Mouse (Mus musculus) heart, postnatal 36 days (tissue): ENCODE results near the gene Galntl6. TPM values are rescaled to one million over a fixed set of nuclear protein-coding genes. Genes with fewer than 3 reads are reported as not detected.

Experiments
- DNase-seq, 2 experiments: peaks; one replicate each; pipeline ENCODE4 v3.0.0; 2021 to 2022
- intact Hi-C: fragments of 180-260 bp; cut with DNase I; formaldehyde crosslinking; loops from one replicate; pipeline ENCODE4 v1.15.1; 2025
- total RNA-seq, 2 experiments: library from RNA; stranded (reverse); gene quantifications; 2 replicates each; pipeline ENCODE4 v1.2.3; 2021

The Galntl6 gene
- not detected for total RNA-seq

DNA sequence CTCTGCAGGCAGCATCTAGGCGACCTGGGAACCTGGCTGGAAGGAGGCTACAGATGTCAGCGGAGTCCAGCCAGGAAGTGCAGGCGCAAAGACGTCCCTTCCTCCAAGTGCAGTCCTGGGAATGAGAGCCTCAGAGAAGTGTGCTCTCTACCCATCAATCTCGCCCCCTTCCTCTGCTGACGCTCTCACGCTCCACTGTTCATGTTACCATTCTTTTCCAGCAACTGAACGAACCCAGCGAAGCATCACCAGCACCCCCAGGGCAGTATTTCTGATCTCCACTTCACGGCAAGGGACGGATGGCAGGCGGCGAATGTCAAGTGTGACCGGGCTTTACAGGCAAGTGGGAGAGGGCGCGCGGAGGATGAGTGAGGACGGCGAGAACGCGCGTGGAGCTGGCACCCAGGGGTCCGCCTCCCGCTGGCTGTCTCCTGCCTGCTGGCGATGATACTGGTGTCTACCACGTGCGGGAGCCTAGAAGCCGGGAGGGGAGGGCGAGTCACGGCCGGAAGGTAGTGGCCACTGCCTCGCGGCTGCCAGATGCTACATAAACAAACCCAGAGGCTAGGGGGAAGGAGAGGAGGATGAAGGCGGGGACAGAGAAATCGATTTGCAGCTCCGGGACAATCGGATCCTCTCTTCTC lies at the start of gene Galntl6:
Gene Galntl6 (minus strand): TSS at position 445 of the 644 bp plus-strand sequence.
- intact Hi-C loops: no loop called here
- no peak for DNase-seq

DNA sequence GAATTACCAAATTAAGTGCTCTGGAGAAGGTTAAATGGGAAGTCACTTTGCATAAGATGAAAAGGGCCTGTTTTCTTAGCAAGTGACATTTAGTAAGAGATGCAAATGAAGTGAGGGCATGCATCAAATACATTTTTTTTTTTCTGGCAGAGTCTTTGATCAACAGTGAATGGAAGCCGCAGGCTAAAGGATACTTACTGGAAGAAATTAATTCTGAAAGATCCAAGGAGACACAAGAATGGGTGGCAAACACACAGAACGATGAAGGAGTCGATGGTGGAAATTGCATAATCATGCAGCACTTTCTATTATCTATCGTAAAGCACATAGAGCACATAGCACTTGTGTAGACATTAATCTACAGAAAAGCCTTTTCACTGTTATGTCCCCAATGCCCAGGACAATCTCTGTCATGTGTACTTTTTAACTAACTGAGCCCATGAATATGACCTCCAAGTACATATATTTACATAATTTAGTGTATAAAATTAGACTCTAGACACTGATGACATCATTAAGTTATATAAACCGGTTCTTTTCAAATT lies 44.8 kb upstream of the Galntl6 start:
- intact Hi-C loops: no loop called here
- DNase-seq: no peak

DNA sequence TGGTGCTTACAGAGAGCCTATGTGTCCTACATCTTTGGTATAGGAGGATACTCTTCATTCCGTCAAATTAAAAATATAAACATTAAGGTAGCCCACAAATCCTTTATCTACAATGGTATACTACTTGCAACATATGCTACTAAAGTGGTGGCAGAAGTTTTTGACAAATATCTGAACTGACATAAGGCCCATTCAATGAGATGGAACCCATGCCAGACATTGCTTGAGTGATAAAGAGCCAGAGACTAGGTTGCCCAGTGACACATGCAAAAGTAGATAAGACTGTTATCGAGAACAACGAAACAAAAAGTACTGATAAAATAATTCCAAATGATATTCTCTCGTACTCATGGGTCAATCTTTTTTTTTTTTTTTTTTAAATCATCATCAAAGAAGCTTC lies 31.3 kb upstream of the Galntl6 start:
- intact Hi-C loops: no loop called here
- DNase-seq: no peak

DNA sequence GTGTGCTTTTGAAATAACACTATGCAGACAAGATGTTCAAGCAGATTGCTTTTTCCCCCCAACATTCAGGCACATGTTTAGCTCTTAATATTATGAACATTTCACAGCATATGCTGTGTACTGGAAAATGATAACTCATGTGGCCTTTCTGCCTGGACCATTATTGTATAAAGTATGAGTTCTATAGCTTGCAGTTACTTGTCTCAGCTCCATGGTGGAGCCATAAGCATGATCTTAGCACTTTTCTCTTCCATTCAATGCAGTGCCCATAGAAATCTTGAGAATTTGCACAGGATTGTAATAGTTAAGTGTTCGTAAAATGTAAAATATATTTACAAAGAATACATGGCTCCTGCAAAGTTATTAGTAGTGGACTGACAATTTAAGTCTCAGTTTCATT lies 18.6 kb upstream of the Galntl6 start:
- intact Hi-C loops: no loop called here
- no peak for DNase-seq

DNA sequence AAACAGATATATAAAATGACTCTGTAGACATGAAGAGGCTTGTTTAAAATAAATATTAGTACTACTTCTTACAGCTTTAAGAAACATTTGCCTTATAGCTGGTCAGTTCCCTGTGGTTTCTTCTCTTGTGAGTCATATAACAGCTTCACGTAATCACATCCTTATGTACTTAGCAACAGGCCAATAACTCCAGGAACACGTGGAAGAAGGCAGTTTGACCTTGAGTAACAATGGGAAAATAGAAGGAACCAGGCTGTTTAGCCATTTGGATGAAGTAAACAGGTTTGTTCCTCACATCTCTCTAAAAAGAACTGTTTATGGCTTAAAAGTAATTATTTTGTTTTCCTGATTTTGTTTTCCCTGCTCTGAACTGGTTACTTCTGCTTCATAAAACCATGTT lies 2.7 kb upstream of the Galntl6 start:
- intact Hi-C loops: no loop called here
- no peak for DNase-seq

DNA sequence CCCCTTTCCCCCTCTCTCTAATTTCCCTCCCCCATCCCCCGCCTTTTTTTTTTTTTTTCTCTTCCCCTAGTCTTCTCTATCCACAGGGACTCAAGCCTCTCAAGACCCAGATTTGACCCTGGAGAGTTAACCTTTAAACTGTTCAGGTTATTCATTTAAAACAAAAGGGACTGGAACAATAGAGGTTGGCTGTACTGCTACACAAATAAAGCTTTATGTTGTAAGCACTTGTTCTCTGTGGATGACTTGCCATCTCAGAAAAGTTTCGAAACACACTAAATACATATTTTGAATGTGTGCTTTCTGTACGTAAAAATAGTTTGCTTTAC lies 1.2 kb upstream of the Galntl6 start:
- DNase-seq: no peak
- intact Hi-C loops: no loop called here

DNA sequence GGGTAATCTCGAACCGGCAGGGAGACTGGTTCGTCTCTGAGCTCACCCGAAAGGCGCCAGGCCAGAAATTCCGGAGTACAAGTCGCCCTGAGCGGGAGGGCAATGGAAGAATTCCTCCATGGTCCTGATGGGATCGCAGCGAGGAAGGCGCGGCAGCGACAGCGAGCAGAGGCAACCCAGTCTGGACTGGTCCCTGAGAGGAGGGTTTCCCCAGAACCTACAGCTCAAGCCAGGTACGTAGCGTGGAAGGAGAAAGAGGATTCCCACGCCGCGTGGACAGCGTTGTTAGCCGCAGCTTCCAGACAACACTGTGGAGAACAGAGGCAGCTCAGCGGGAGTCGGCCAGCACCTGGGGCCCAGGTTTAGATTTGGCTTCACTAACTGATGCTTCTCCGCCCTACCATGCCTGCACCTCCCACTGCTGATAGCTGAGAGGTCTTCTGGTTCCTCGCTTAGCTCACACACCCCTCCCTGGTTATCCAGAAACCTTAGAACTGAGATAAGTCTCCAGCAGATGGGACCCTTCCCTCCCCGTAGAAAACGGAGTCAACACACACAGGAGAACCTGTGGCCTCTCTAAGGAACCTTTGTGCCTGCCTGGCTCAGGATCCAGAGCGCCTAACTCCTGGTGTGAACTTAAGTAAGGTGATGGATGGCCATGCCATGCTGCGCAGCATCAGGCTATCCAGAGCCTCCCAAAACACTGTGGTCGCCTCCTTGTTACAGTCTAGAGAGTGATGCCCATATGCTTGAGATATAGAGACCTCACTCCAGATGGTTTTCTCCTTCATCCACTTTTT lies 600 bp upstream of the Galntl6 start:
- DNase-seq: no peak
- intact Hi-C loops: no loop called here

DNA sequence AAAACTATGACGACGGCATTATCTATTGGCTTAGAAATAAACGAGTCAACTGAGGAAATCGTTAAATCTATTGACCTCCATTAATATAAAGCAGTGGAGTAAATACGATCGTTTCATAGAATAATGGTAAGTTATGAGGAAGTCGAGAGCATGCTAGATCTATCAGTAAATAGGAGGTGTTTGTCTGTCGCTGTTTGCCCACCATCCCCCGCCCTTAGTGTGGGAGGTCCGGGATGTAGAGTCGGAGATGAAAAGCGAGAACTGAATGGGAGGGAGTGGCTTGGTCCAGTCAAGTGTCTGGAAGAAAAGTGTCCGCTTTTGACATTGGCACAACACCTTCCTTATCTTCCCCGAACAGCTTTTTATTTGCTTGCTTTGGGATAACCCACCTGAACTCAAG lies 763 bp downstream of the Galntl6 start, which contains the start of gene BC030500:
Gene BC030500 (plus strand): TSS at position 79 of the 400 bp plus-strand sequence.
- no peak for DNase-seq
- intact Hi-C loops: no loop called here

DNA sequence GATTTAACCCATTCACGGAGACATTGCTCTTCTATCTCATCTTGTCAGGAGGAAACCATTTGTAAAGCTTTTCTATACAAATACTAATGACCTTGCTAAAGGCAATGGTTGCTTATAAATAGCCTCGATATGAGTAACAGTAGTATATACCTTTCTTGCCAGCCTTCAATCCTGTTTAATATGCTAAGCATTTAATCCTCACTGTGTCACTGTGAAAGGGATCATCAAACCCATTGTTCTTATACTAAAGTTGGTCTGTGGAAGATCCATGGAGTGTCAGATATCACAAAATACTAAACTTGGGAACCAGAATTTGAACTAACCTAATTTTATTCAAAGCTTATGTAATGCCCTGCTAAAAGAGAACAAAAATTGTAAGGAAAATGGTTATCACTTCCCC lies 8.0 kb downstream of the Galntl6 start:
- intact Hi-C loops: no loop called here
- DNase-seq: no peak

DNA sequence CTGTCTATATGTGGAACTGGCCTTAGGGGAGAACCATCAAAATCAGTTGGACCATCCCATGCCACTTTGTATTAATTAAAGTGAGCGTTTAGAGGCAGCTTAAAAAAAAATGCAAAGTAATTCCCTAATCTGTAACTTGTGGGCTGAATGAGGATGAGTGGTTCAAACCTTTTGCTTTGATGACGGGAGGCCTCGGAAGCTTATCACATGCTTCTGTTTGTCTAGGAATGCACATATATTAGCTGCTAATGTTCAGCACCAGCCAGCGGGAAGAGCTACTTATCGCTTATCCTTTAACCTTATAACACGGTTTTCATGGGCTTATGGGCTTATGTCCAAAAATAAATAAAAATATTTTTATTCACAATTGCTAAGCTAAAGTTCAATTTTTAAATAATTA lies 16.5 kb downstream of the Galntl6 start:
- DNase-seq: no peak
- intact Hi-C loops: no loop called here

DNA sequence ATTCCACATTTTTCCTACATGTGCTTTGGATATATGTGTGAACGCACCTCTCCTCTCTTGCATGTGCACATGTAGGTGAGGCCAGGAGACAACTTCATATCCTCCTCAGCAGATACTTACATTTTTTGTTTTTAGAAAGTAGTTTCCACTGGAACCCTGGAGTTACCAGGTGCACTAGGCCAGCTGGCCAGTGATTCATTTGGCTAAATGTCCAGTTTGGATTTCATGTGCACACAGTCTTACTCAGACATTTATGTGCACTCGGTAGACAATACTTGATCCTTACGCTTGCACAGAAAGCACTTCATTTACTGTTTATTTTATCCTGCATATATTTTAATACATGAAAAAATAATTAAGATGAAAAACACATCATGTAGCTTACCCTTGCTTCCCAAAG lies 21.8 kb downstream of the Galntl6 start:
- intact Hi-C loops: no loop called here
- DNase-seq: no peak

DNA sequence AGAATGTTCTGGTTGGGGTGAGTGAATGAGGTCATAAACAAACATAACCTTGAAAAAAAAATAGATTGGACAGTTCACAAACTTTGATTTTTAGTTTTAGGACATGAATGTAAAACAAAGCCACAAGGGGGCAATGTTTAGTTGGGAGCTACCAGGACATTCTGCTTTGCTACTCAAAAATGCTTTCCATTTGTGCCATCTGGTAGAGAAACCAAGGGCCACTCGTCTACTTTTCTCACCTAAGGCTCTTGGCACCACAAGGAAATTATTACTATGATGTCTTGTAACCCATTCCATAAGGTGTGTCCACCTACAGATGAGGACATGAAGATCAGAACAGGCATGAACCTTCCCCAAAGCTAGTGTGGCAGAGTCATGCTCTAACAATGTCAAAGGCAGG lies 26.0 kb downstream of the Galntl6 start:
- DNase-seq: no peak
- intact Hi-C loops: loop anchor here (10.0 kb wide), 1 partner anchor 1578 kb away; no protein-coding TSS in a partner anchor

DNA sequence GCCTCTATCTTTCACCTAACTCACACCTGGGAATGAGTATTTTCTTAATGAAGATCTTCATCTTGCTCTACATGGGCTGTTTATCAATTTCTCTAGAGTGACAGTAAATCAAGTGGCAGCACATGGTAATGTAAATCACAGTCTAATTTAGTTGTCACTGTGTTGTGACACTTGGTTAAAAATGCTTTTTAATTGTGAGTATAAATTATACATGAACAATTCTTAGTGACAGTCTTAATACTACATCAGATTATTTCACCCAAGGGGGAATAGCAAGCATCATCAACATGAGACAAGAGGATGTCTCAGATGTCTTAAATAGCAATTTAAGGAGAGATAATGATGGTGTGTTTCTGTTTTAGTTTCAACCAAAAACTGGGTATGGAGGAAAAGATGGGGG lies 88.1 kb downstream of the Galntl6 start:
- DNase-seq: no peak
- intact Hi-C loops: no loop called here

DNA sequence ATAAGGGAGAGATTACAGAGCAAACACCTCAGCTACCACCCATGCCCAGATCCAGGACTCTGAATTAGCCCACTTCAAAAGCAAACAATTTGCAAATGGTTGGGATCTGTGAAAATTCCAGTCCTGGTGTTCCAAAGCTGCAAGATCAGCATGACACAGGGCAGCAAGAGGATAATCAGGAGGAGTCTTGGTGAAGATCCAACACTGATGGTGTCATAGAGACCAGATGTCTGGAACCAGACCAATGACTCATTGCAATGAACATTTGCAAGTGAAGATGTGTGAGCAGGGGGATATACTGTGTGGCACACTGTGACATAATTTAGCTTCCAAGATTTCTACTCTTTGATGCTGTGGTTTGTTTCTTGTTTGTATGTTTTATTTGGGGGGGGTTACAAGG lies 107.2 kb downstream of the Galntl6 start:
- DNase-seq: no peak
- intact Hi-C loops: no loop called here

DNA sequence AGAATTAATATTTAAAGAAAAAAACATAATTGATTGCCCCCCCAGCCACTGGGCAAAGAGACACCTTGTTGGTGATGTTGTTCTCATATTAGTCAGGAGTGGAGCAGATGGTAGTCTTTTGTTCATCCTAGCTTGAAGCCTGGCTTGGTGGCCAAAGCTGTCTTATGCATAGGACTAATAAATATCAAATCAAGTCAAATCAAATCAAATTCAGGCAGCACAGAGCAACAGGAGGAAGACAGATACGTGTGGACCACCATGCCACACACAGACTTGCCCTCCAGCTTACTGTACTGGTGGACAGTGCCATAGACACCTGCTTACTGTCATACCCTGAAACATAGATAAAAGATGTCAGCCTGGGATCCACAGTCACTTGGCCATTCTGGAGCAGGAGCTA lies 110.6 kb downstream of the Galntl6 start:
- no peak for DNase-seq
- intact Hi-C loops: no loop called here

DNA sequence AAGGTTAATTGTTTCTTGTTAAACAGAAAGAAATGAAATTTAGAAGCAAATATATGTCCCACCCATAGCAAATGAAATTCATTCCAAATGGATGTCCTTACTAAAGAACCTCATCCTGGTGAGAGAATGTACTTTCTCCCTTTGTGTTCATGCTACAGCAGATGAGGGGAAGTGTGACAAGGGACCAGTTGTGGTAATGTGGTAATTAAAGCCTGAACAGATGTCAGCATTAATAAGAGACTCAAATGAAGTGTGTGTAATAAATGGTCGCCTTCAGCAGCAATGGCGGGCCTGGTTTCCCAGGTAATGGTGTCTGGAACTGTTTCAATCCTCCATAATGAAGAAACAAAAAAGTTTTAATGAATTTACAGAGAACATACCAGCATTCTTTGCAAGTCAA lies 158.7 kb downstream of the Galntl6 start:
- intact Hi-C loops: no loop called here
- no peak for DNase-seq

DNA sequence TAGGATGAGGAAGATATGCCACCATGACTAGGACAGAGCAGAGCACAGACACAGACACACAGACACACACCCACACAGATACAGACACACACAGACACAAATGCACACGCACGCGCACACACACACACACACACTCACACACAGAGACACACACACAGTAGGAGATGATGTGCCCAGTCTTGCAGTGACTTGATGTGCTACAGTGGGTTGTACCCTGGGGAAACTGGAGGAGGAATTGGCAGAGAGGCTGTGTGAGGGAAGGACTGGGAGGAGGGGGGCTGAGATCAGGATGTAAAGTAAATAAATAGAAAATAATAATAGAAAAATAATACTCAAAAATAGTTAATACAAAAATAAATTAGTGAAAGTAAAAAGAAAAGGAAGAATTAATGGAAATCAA lies 174.5 kb downstream of the Galntl6 start:
- intact Hi-C loops: no loop called here
- no peak for DNase-seq

DNA sequence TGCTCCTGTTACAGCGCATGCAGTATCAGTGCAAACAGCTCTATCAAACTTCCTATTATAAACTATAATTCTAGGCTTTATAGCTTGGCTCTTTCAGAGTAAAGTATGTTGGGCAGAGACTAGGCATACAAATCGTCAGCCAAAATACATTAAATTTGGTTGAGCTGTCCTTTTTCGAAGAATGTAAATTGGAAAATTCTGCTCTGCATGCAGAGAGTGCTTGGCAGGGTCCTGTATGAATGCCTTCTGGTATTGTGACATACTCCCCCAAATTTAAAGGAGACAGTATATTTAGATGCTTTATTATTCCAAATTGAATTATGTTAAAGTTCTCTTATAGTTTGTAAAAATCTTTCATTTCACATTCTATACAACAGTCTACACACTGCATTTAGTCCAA lies 220.7 kb downstream of the Galntl6 start:
- DNase-seq: no peak
- intact Hi-C loops: no loop called here

DNA sequence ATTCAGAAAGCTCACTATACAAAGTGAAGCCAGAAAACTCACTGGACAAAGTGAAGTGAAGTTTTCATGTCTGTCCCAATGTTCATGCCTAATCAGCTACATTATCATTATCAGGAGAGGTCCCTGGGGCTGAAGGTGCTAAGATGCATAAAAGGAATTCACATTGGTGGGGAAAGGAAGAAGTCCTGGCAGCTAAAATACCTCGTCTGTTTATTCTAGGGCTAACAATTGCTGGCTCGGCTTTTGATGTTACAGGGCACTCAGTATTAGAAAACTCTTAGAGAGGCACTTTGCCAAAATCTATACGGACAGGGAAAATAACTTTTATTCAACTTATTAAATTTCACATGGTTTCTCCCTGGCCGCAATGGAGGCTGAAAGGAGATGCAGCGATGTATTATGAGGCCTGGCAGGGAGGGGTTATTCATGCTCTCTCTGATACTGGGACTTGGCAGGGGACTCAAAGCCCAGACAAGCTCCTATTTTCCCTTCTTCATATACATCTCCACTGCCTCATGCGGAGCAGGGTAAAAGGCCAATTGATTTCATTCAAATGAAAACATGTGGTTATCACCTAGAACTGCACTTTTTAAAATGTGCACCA lies 234.5 kb downstream of the Galntl6 start:
- intact Hi-C loops: no loop called here
- no peak for DNase-seq

DNA sequence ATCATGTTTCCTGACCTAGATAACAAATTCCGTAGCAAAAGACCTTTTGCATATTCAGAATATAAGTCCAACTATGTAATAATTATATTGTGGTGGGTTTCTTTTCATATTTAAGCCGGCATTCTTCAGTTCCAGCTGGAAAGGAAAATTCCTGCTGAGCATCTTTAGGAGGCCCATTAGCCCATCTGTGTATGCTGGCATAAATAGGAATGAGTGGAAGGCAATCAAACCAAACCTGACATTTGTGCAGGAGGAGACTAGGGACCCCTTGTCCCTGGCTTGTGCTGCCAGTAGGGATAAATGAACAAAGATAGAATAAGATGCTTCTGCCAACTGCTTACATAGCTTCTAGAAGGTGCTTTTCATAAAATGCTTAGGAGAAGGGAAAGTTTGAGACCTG lies 243.4 kb downstream of the Galntl6 start:
- intact Hi-C loops: no loop called here
- no peak for DNase-seq

DNA sequence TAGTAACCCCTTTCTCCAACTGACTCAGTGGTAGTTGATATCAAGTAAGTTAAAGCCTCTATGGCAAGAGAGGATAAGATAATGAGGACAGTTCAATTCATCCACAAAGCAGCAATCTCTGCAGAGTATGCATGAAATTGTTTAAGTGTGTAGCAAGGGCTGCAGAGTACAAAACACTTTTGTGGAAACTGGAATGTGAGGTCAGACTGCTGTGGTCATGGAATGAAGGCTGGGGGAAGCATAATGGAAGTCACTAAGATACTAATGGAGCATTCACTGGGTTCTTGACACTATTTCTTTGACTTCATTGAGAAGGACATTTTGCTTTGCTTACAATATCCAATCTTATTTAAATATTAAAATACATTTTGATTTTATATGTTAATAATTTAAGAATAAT lies 252.4 kb downstream of the Galntl6 start:
- intact Hi-C loops: no loop called here

DNA sequence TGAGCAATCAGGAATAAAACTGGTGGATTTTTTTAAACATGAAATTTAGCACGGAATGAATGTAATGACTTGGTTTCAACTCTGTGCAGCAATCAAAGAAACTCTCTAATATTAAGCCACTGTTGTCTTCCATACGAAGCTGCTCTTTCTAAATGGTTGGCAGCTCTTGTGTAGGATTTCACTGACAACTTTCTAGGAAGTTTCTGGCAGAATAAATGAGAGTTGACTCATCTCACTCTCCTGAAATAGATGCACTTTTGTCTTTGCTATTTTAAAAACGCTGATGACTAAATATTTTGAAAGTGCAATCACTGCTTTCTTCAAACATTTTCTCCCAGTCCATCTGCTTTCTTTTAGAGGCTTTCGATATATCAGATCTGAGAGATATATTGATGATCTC lies 256.8 kb downstream of the Galntl6 start:
- DNase-seq: no peak
- intact Hi-C loops: no loop called here

More for the DNA sequence above, 252.4 kb downstream of the Galntl6 start:
- DNase-seq: no peak
